Mouse (Mus musculus) cerebellum, adult 2 months (tissue): ENCODE results near the gene Slc7a1. TPM values are rescaled to one million over a fixed set of nuclear protein-coding genes. Genes with fewer than 3 reads are reported as not detected.

Experiments
- DNase-seq, 2 experiments: peaks; one replicate each; pipeline ENCODE4 v3.0.0; 2021
- H3K27ac ChIP-seq: fragments of 200-500 bp; 2 replicates; pipeline ENCODE4 v1.5.1; 2012; ENCODE audit warnings: low read length, control low read depth, inconsistent platforms; ENCODE audit not compliant: insufficient read depth
- H3K27me3 ChIP-seq: fragments of 200-500 bp; 2 replicates; pipeline ENCODE4 v1.6.1; 2012; ENCODE audit warnings: inconsistent platforms, mild to moderate bottlenecking, low read length, moderate library complexity; ENCODE audit not compliant: control insufficient read depth, insufficient read depth
- H3K4me1 ChIP-seq: fragments of 200-500 bp; 2 replicates; pipeline ENCODE4 v1.6.1; 2011; ENCODE audit warnings: low read length; ENCODE audit not compliant: control insufficient read depth, insufficient read depth
- H3K4me3 ChIP-seq: fragments of 200-500 bp; replicated peaks from 2 replicates; pipeline ENCODE3; 2011; ENCODE audit warnings: mild to moderate bottlenecking, low read depth, low read length, control low read depth; ENCODE audit not compliant: insufficient read depth
- CTCF ChIP-seq: fragments of 200-500 bp; IDR thresholded peaks from 2 replicates; pipeline ENCODE4 v1.5.1; 2011; ENCODE audit warnings: low read depth, mild to moderate bottlenecking, control low read depth, low read length, moderate library complexity, borderline replicate concordance; ENCODE audit not compliant: insufficient read depth
- POLR2A ChIP-seq: fragments of 200-500 bp; IDR thresholded peaks from 2 replicates; pipeline ENCODE4 v1.6.1; 2011; ENCODE audit warnings: low read length, control low read depth, borderline replicate concordance; ENCODE audit not compliant: insufficient read depth
- WGBS: fragments of 180-500 bp; shearing (Covaris S2); methylation state at CpG from one replicate; pipeline ENCODE4 v1.1.7; 2018; 5-methylcytosine and 5-hydroxymethylcytosine counted together
- polyA plus RNA-seq: library from polyadenylated mRNA; depleted of rRNA; stranded (reverse); fragments of >200 nt; gene quantifications from 2 replicates; pipeline ENCODE4 v1.2.3, GENCODE M21; 2012

Slc7a1 gene
- polyA plus RNA-seq, 1 experiment = 10.7 TPM

DNA sequence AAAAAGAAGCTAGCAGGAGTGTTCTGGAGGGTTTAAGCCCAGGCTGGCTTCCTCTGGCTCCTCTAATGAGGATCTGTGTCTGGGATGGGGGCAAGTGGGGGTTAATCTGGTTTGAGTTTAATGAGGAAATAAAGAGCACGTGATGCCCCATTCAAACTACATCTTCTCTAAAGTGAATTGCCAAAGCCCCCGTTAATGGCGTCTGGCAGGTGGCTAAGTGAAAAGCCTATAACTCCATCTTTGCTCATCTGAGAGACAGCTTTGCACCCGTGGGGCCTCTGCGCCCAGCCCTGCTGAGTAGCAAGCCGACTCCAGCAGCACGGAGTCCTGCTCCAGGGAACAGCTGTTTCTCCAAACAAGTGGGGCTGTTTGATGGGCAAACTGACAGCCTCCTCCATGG is 109.8 kb downstream of the Slc7a1 start:
- H3K27ac ChIP-seq = no peak overlapping the region
- H3K27me3 ChIP-seq = no peaks in the 10 kb centered on the region; the same call in 1 of the 2 replicates
- H3K4me3 ChIP-seq = no peak overlapping the region
- no peaks in the 10 kb centered on the region for H3K4me1 ChIP-seq
- WGBS = 32% methylated on average over 7 of the region's 7 CpGs
- TF ChIP-seq CTCF (no peak), POLR2A (no peak)
- DNase-seq = no peak

- 77% methylated on average over 18 of the region's 18 CpGs for WGBS
- Histone ChIP-seq H3K4me3 (no peak overlapping the region), H3K27ac (no peak overlapping the region), H3K4me1 (no peaks in the 10 kb centered on the region), H3K27me3 (no peaks in the 10 kb centered on the region; the same call in 1 of the 2 replicates)
- DNase-seq = no peak
- no peak for TF ChIP-seq CTCF
- no peak for TF ChIP-seq POLR2A
Measured at GRCm38 (mm10) chr5:148288804-148289203, 110.9 kb downstream of the Slc7a1 start.

GRCm38 (mm10) chr5:148287529-148287928 is 112.2 kb downstream of the Slc7a1 start:
- no peak overlapping the region for H3K27ac ChIP-seq
- no peaks in the 10 kb centered on the region; the same call in 1 of the 2 replicates for H3K27me3 ChIP-seq
- no peak for TF ChIP-seq POLR2A
- no peak for TF ChIP-seq CTCF
- no peak overlapping the region for H3K4me3 ChIP-seq
- 88% methylated on average over 5 of the region's 5 CpGs for WGBS
- H3K4me1 ChIP-seq = no peaks in the 10 kb centered on the region
- DNase-seq = no peak

DNA sequence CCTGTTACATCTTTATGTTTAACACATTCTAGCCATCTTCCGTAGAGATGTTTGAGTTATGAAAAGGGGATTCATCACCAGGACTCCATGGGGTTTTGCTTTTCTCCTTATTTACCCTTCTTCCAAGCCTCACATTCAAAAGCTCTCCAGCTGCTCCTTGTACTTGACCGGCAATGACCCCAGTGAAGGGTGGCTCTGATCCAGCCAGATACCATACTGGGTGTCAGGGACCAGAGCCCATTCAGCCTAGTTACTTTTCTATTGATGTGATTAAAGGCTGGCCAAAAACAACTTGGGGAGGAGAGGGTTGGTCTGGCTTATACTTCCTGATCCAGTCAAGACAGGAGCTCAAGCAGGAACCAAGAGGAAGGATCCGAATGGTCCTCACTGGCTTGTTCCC is 116.1 kb downstream of the Slc7a1 start:
- Histone ChIP-seq H3K27me3 (no peaks in the 10 kb centered on the region; the same call in 1 of the 2 replicates), H3K27ac (no peak overlapping the region), H3K4me3 (no peak overlapping the region), H3K4me1 (no peaks in the 10 kb centered on the region)
- TF ChIP-seq POLR2A (no peak), CTCF (no peak)
- WGBS = 67% methylated on average over 3 of the region's 3 CpGs
- no peak for DNase-seq

DNA sequence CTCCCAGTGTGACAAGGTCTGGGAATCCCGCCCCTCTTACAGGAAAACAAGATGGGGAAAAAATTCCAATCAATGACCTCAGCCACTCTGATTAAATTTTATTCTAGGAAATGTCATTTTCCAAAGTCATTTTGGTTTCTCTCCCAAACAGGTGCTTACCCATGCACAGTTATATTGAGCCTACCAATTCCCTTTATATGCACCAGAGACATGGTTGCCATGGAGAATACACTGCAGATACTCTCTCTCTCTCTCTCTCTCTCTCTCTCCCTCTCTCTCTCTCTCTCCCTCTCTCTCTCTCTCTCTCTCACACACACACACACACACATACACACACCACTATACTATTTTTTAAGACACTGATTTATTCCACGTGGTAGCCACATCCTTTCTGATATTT is 116.5 kb downstream of the Slc7a1 start:
- no peak overlapping the region for H3K27ac ChIP-seq
- H3K4me3 ChIP-seq = no peak overlapping the region
- WGBS = 87% methylated on average over 2 of the region's 2 CpGs
- TF ChIP-seq POLR2A (no peak), CTCF (no peak)
- H3K4me1 ChIP-seq = no peaks in the 10 kb centered on the region
- DNase-seq = no peak
- H3K27me3 ChIP-seq = no peaks in the 10 kb centered on the region; the same call in 1 of the 2 replicates

DNA sequence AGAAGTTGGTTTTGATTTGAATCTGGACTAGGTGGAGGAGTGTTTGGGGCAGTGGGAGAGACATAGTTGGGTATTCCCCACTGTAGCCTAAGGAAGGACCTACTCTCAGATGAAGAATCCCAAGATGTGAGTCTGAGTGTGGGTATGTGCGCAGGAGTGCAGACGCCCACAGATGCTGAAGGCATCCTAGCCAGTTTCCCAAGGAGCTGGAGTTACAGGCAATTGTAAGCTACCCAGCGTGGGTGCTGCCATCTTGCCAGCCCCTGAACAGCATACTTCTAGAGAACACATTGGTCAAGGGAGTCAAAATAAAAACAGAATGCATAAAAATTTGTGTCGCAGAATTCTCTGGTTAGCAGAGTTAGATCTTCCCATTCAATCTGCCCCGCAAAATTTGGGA is 117.1 kb downstream of the Slc7a1 start:
- no peak for TF ChIP-seq POLR2A
- no peak for TF ChIP-seq CTCF
- Histone ChIP-seq H3K27me3 (no peaks in the 10 kb centered on the region; the same call in 1 of the 2 replicates), H3K27ac (no peak overlapping the region), H3K4me3 (no peak overlapping the region), H3K4me1 (no peaks in the 10 kb centered on the region)
- 94% methylated on average over 5 of the region's 5 CpGs for WGBS
- DNase-seq = no peak

DNA sequence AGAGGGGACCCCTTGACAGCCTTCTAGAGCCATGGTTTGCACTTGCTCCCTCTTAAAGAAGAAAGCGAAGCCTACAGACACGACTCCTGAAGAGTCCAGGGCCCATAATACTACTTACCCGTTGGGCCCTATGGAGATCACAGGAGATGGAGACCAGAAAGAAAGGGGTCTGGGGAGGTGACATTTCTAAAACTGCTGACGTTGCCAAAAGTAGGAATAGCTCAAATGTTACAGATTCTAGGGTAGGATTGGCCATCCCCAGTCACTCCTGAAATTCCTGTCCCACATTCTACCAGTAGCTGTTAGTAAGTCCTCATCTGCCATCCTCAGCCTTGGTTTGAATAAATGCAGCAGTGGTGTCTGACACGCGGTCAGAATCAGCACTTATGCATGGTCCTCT is 117.6 kb downstream of the Slc7a1 start:
- WGBS = 86% methylated on average over 6 of the region's 6 CpGs
- no peak for TF ChIP-seq POLR2A
- no peak for TF ChIP-seq CTCF
- no peaks in the 10 kb centered on the region for H3K4me1 ChIP-seq
- H3K27me3 ChIP-seq = no peaks in the 10 kb centered on the region; the same call in 1 of the 2 replicates
- no peak overlapping the region for H3K4me3 ChIP-seq
- H3K27ac ChIP-seq = no peak overlapping the region
- no peak for DNase-seq

DNA sequence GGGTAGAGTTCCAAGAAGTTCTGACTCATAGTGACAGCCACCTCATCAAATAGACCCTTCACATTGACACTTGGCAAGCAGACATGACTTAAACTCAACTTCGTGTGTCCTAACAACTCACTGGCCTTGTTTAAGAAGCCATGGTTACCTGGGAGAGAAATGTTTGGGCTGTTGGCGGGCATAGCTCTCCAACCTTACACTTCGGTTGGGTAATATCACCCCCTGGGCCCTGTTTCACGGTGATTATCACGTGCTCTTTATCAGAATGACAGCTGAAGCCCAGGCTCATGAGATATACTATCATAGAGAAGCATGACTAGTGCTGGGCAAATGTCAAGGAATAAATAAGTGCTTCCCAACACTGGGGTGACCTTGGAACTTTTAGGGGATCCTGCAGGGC is 119.4 kb downstream of the Slc7a1 start:
- no peak for DNase-seq
- no peaks in the 10 kb centered on the region for H3K4me1 ChIP-seq
- H3K27me3 ChIP-seq = no peaks in the 10 kb centered on the region; the same call in 1 of the 2 replicates
- 72% methylated on average over 5 of the region's 5 CpGs for WGBS
- TF ChIP-seq CTCF (no peak), POLR2A (no peak)
- H3K27ac ChIP-seq = no peak overlapping the region
- H3K4me3 ChIP-seq = no peak overlapping the region
